10 mouse cellular contexts compared by ENCODE assay signal in the genomic region with DNA sequence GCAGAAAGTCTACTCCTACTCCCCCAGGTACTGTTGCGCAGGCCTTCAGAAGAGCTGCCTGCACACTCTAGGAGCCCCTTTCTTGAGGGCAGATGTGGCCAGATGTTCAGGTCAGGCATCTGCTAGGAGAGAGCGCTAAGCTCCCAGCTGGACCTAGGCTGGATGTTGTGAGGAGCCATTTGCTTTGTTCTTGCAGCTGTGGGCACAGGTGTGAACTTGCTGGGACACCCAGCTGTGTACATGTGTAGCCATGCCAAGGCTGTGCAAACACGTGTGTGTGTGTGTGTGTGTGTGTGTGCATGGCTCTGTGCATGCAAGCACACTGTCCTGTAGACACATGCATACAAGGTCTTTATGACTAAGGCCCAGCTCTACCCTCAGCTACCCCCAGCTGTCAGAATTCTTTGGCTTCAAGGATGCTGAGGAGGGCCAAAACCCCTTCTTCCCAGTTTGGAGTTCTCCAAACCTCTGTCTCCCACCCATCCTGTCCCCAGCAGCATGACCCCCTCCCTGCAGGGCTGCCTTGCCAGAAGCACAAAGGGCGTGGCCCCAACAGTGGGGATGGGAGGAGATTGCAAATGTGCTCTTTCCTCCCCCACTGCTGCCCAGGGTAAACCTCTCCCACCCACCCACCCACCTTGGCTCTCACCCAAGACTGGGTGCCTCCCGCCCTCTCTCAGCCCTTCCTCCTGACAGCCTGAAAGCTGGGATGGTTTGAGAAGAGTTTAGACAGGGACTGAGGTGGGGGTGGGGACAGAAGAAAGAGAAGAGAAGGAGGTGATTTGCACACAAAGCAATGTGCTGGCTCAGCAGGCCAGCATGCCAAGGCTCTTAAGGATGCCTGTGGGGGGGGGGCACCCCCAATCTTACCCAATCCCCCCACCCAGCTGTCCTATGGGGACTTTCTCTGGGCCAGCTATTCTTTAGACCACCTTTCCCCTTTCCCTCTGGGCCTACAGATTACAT. TPM values are rescaled to one million over a fixed set of nuclear protein-coding genes. Genes with fewer than 3 reads are reported as not detected.
DNase-seq lines count a peak whose midpoint lies in the region; ATAC-seq and TF ChIP-seq lines count a peak whose summit lies in the region.
"Had no signal": no experiment of that assay in that cellular context is flagged by ENCODE, and none has a peak within 500 bp of the region (broad histone marks: within the 10 kb centered on the region; RNA-seq: fewer than 3 reads in every experiment).

No protein-coding gene starts in this region.

- H3K36me3 ChIP-seq in E14TG2a.4 (ENCODE audit: insufficient read depth, low read length) = peaks cover 1% of the 10 kb centered on the region; the same call in 1 of the 2 replicates
- no peaks in the 10 kb centered on the region for H3K36me3 ChIP-seq in forebrain, embryonic 14.5 days (ENCODE audit: control insufficient read depth, insufficient read depth, low read length)
- H3K36me3 ChIP-seq in limb, embryonic 11.5 days (ENCODE audit: control insufficient read depth, insufficient read depth, low read length) = no peaks in the 10 kb centered on the region

- H3K4me2 ChIP-seq in forebrain, embryonic 14.5 days (ENCODE audit: low read length) = no peak overlapping the region
- no peak overlapping the region for H3K4me2 ChIP-seq in limb, embryonic 11.5 days (ENCODE audit: low read depth, severe bottlenecking)

- H3K9ac ChIP-seq in forebrain, embryonic 14.5 days (ENCODE audit: low read length) = no peak overlapping the region
- no peak overlapping the region for H3K9ac ChIP-seq in limb, embryonic 11.5 days (ENCODE audit: low read length)

- no peaks in the 10 kb centered on the region for H3K9me3 ChIP-seq in E14TG2a.4 (ENCODE audit: low read length)
- H3K9me3 ChIP-seq in forebrain, embryonic 14.5 days (replicated peaks; ENCODE audit: control insufficient read depth, low read length) = no peaks in the 10 kb centered on the region
- H3K9me3 ChIP-seq in limb, embryonic 11.5 days (ENCODE audit: control insufficient read depth, low read length) = no peaks in the 10 kb centered on the region

- 0 out of 2 replicates have a peak overlapping the region, but pooled peaks have one; percentile 9 for H3K27ac ChIP-seq in forebrain, embryonic 14.5 days (ENCODE audit: low read depth, low read length)
- H3K27ac ChIP-seq in limb, embryonic 11.5 days (replicated peaks; ENCODE audit: low read depth, low read length) = peak overlapping the region; percentile 18; the same call in 1 of the 2 replicates

- H3K4me1 ChIP-seq in E14TG2a.4 (replicated peaks; ENCODE audit: low read depth, low read length) = peaks cover 91% of the 10 kb centered on the region
- peaks cover 6% of the 10 kb centered on the region; the same call in 1 of the 2 replicates for H3K4me1 ChIP-seq in forebrain, embryonic 14.5 days (ENCODE audit: control insufficient read depth, insufficient read depth, low read length)
- H3K4me1 ChIP-seq in limb, embryonic 11.5 days (ENCODE audit: control insufficient read depth, insufficient read depth, low read length) = peaks cover 47% of the 10 kb centered on the region

- H3K27me3 ChIP-seq in E14TG2a.4 (ENCODE audit: insufficient read depth, low read length) = 0 out of 2 replicates have a peak, but pooled peaks cover 6% of the 10 kb centered on the region
- H3K27me3 ChIP-seq in forebrain, embryonic 14.5 days (replicated peaks; ENCODE audit: control insufficient read depth, insufficient read depth, low read length) = no peaks in the 10 kb centered on the region
- no peaks in the 10 kb centered on the region for H3K27me3 ChIP-seq in limb, embryonic 11.5 days (ENCODE audit: control insufficient read depth, insufficient read depth, low read length)

- no peak for TF ChIP-seq CTCF in E14TG2a.4 (conservative IDR thresholded peaks at IDR 0.05; ENCODE audit: low read length)

- ATAC-seq in forebrain, embryonic 14.5 days = no peak
- ATAC-seq in limb, embryonic 11.5 days (ENCODE audit: insufficient number of reproducible peaks, low FRiP score, low TSS enrichment, low read depth) = peak; percentile 48
- ATAC-seq: midbrain, embryonic 16.5 days had no signal

- DNase-seq in heart, adult 11 months = peak; percentile 95
- no peak for DNase-seq in heart, adult 8-10 months (ENCODE audit: low spot score)
- DNase-seq in forebrain, embryonic 14.5 days (ENCODE audit: low spot score) = peak; percentile 33
- peak; percentile 69 for DNase-seq in limb, embryonic 11.5 days (ENCODE audit: low spot score)
- DNase-seq in frontal cortex, postnatal 14 days (ENCODE audit: low spot score in 2 of 2) = no peak
- no peak for DNase-seq in adrenal gland, postnatal 36 days
- no peak for DNase-seq in embryo, embryonic 10 days (ENCODE audit: low spot score)
- DNase-seq: cerebellum, adult 2 months had no signal

- 39% methylated on average over 5 of the region's 5 CpGs for WGBS in forebrain, embryonic 14.5 days
- WGBS in limb, embryonic 11.5 days = 29% methylated on average over 5 of the region's 5 CpGs

- H3K4me3 ChIP-seq in E14TG2a.4 (replicated peaks; ENCODE audit: low read length) = peak overlapping the region; percentile 17; the same call in 1 of the 2 replicates
- H3K4me3 ChIP-seq in forebrain, embryonic 14.5 days (ENCODE audit: low read depth, low read length) = no peak overlapping the region
- no peak overlapping the region for H3K4me3 ChIP-seq in limb, embryonic 11.5 days (ENCODE audit: low read depth, low read length)

RNA-seq across cellular contexts. Expression of a gene that starts 7.2 kb away (rescaled TPM):
- 1 to 10 TPM; 6.8 to 9.3 (median 8.7) TPM for total RNA-seq in heart, adult 8-10 months (2022)
- 12.5 and 16.2 TPM in 2 replicates for polyA plus RNA-seq in forebrain, embryonic 14.5 days (2014; fragmentation: Nextera tagmentation; extraction: Ambion mirVana)
- 41.1 and 45.6 TPM in 2 replicates for polyA plus RNA-seq in limb, embryonic 11.5 days (2014; fragmentation: Nextera tagmentation; extraction: Ambion mirVana)
- 10 to 100 TPM; 13.7 to 21.2 TPM for total RNA-seq in adrenal gland, postnatal 36 days (2021)

RNA-seq across cellular contexts. Expression of a gene that starts 10.4 kb away (rescaled TPM):
- 1 to 10 TPM in 3 of 4 experiments, under 1 TPM in 1; 0.79 to 2.6 (median 2.0) TPM for total RNA-seq in heart, adult 8-10 months (2022)
- 1.3 and 1.4 TPM in 2 replicates for polyA plus RNA-seq in forebrain, embryonic 14.5 days (2014; fragmentation: Nextera tagmentation; extraction: Ambion mirVana)
- 1.3 and 1.6 TPM in 2 replicates for polyA plus RNA-seq in limb, embryonic 11.5 days (2014; fragmentation: Nextera tagmentation; extraction: Ambion mirVana)
- total RNA-seq in adrenal gland, postnatal 36 days (2021) = 1 to 10 TPM; 3.5 to 3.6 TPM

RNA-seq across cellular contexts. Expression of a gene that starts 19.5 kb away (rescaled TPM):
- total RNA-seq in heart, adult 8-10 months (2022) = 10 to 100 TPM; 13.0 to 17.6 (median 15.6) TPM
- 56.2 and 56.8 TPM in 2 replicates for polyA plus RNA-seq in forebrain, embryonic 14.5 days (2014; fragmentation: Nextera tagmentation; extraction: Ambion mirVana)
- 52.6 and 61.2 TPM in 2 replicates for polyA plus RNA-seq in limb, embryonic 11.5 days (2014; fragmentation: Nextera tagmentation; extraction: Ambion mirVana)
- total RNA-seq in adrenal gland, postnatal 36 days (2021) = 10 to 100 TPM; 26.7 to 29.9 TPM

RNA-seq across cellular contexts. Expression of a gene that starts 22.0 kb away (rescaled TPM):
- 1 to 10 TPM; 2.4 to 3.4 (median 2.6) TPM for total RNA-seq in heart, adult 8-10 months (2022)
- 1.2 and 1.7 TPM in 2 replicates for polyA plus RNA-seq in forebrain, embryonic 14.5 days (2014; fragmentation: Nextera tagmentation; extraction: Ambion mirVana)
- 1.7 and 2.0 TPM in 2 replicates for polyA plus RNA-seq in limb, embryonic 11.5 days (2014; fragmentation: Nextera tagmentation; extraction: Ambion mirVana)
- total RNA-seq in adrenal gland, postnatal 36 days (2021) = 1 to 10 TPM in 1 of 2 experiments, under 1 TPM in 1; 0.99 to 2.3 TPM

RNA-seq across cellular contexts. Expression of a gene that starts 22.0 kb away (rescaled TPM):
- 10 to 100 TPM; 45.0 to 47.2 (median 45.6) TPM for total RNA-seq in heart, adult 8-10 months (2022)
- 45.4 and 55.1 TPM in 2 replicates for polyA plus RNA-seq in forebrain, embryonic 14.5 days (2014; fragmentation: Nextera tagmentation; extraction: Ambion mirVana)
- polyA plus RNA-seq in limb, embryonic 11.5 days (2014; fragmentation: Nextera tagmentation; extraction: Ambion mirVana) = 36.6 and 37.8 TPM in 2 replicates
- total RNA-seq in adrenal gland, postnatal 36 days (2021) = 10 to 100 TPM; 27.8 to 43.5 TPM

Comparison
In these comparisons a context has a peak if more than half of its experiments do, and no peak if none do; other contexts are left out.
1. DNase-seq: peak in heart, adult 11 months (single experiment), forebrain, embryonic 14.5 days (single experiment) and limb, embryonic 11.5 days (single experiment); none in heart, adult 8-10 months (single experiment), frontal cortex, postnatal 14 days (0 of 2), adrenal gland, postnatal 36 days (0 of 2) and embryo, embryonic 10 days (single experiment).